Mouse (Mus musculus): ENCODE results near the gene Inpp4a. TPM values are rescaled to one million over a fixed set of nuclear protein-coding genes. Genes with fewer than 3 reads are reported as not detected.

Gene Inpp4a
- polyA plus RNA-seq, 1 experiment, result 11.4 TPM

GRCm38 (mm10) chr1:37317644-37318285, 18.1 kb downstream of the Inpp4a start:
- Histone ChIP-seq H3K4me1 (ENCODE audit: control insufficient read depth, insufficient read depth, low read length) (no peaks in the 10 kb centered on the region), H3K4me3 (ENCODE audit: insufficient read depth, low read length) (no peak overlapping the region), H3K27ac (ENCODE audit: insufficient read depth, low read length) (no peak overlapping the region)
- no peak for TF ChIP-seq POLR2A (IDR thresholded peaks at IDR 0.05; ENCODE audit: low read depth, low read length)
- no peak for TF ChIP-seq CTCF (IDR thresholded peaks at IDR 0.05; ENCODE audit: borderline replicate concordance, insufficient read depth, low read length)

GRCm38 (mm10) chr1:37318558-37318957, 18.9 kb downstream of the Inpp4a start:
- Histone ChIP-seq H3K4me3 (ENCODE audit: insufficient read depth, low read length) (no peak overlapping the region), H3K27ac (ENCODE audit: insufficient read depth, low read length) (no peak overlapping the region), H3K4me1 (ENCODE audit: control insufficient read depth, insufficient read depth, low read length) (no peaks in the 10 kb centered on the region)
- TF ChIP-seq CTCF (IDR thresholded peaks at IDR 0.05; ENCODE audit: borderline replicate concordance, insufficient read depth, low read length) (no peak), POLR2A (IDR thresholded peaks at IDR 0.05; ENCODE audit: low read depth, low read length) (no peak)

GRCm38 (mm10) chr1:37322690-37323089, 23.0 kb downstream of the Inpp4a start:
- TF ChIP-seq CTCF (IDR thresholded peaks at IDR 0.05; ENCODE audit: borderline replicate concordance, insufficient read depth, low read length) (no peak), POLR2A (IDR thresholded peaks at IDR 0.05; ENCODE audit: low read depth, low read length) (no peak)
- Histone ChIP-seq H3K4me3 (ENCODE audit: insufficient read depth, low read length) (no peak overlapping the region), H3K27ac (ENCODE audit: insufficient read depth, low read length) (no peak overlapping the region), H3K4me1 (ENCODE audit: control insufficient read depth, insufficient read depth, low read length) (no peaks in the 10 kb centered on the region)

GRCm38 (mm10) chr1:37323208-37323607, 23.5 kb downstream of the Inpp4a start:
- H3K4me3 ChIP-seq (ENCODE audit: insufficient read depth, low read length), result no peak overlapping the region
- no peaks in the 10 kb centered on the region for H3K4me1 ChIP-seq (ENCODE audit: control insufficient read depth, insufficient read depth, low read length)
- TF ChIP-seq POLR2A (IDR thresholded peaks at IDR 0.05; ENCODE audit: low read depth, low read length), result no peak
- TF ChIP-seq CTCF (IDR thresholded peaks at IDR 0.05; ENCODE audit: borderline replicate concordance, insufficient read depth, low read length), result no peak
- H3K27ac ChIP-seq (ENCODE audit: insufficient read depth, low read length), result no peak overlapping the region

GRCm38 (mm10) chr1:37324569-37324968, 24.9 kb downstream of the Inpp4a start:
- H3K4me3 ChIP-seq (ENCODE audit: insufficient read depth, low read length), result no peak overlapping the region
- no peak overlapping the region for H3K27ac ChIP-seq (ENCODE audit: insufficient read depth, low read length)
- no peaks in the 10 kb centered on the region for H3K4me1 ChIP-seq (ENCODE audit: control insufficient read depth, insufficient read depth, low read length)
- TF ChIP-seq CTCF (IDR thresholded peaks at IDR 0.05; ENCODE audit: borderline replicate concordance, insufficient read depth, low read length), result no peak

GRCm38 (mm10) chr1:37327311-37327710, 27.6 kb downstream of the Inpp4a start:
- H3K27ac ChIP-seq (ENCODE audit: insufficient read depth, low read length), result no peak overlapping the region
- H3K4me3 ChIP-seq (ENCODE audit: insufficient read depth, low read length), result no peak overlapping the region
- no peak for TF ChIP-seq POLR2A (IDR thresholded peaks at IDR 0.05; ENCODE audit: low read depth, low read length)
- TF ChIP-seq CTCF (IDR thresholded peaks at IDR 0.05; ENCODE audit: borderline replicate concordance, insufficient read depth, low read length), result no peak
- no peaks in the 10 kb centered on the region for H3K4me1 ChIP-seq (ENCODE audit: control insufficient read depth, insufficient read depth, low read length)

GRCm38 (mm10) chr1:37329132-37329531, 29.5 kb downstream of the Inpp4a start:
- Histone ChIP-seq H3K27ac (ENCODE audit: insufficient read depth, low read length) (no peak overlapping the region), H3K4me3 (ENCODE audit: insufficient read depth, low read length) (no peak overlapping the region), H3K4me1 (ENCODE audit: control insufficient read depth, insufficient read depth, low read length) (no peaks in the 10 kb centered on the region)
- TF ChIP-seq CTCF (IDR thresholded peaks at IDR 0.05; ENCODE audit: borderline replicate concordance, insufficient read depth, low read length) (no peak), POLR2A (IDR thresholded peaks at IDR 0.05; ENCODE audit: low read depth, low read length) (no peak)

- Histone ChIP-seq H3K4me3 (ENCODE audit: insufficient read depth, low read length) (no peak overlapping the region), H3K4me1 (ENCODE audit: control insufficient read depth, insufficient read depth, low read length) (no peaks in the 10 kb centered on the region), H3K27ac (ENCODE audit: insufficient read depth, low read length) (no peak overlapping the region)
- no peak for TF ChIP-seq POLR2A (IDR thresholded peaks at IDR 0.05; ENCODE audit: low read depth, low read length)
- no peak for TF ChIP-seq CTCF (IDR thresholded peaks at IDR 0.05; ENCODE audit: borderline replicate concordance, insufficient read depth, low read length)
Measured at GRCm38 (mm10) chr1:37329831-37330230, 30.2 kb downstream of the Inpp4a start.

- Histone ChIP-seq H3K4me3 (ENCODE audit: insufficient read depth, low read length) (no peak overlapping the region), H3K27ac (ENCODE audit: insufficient read depth, low read length) (no peak overlapping the region), H3K4me1 (ENCODE audit: control insufficient read depth, insufficient read depth, low read length) (no peaks in the 10 kb centered on the region)
- no peak for TF ChIP-seq POLR2A (IDR thresholded peaks at IDR 0.05; ENCODE audit: low read depth, low read length)
- TF ChIP-seq CTCF (IDR thresholded peaks at IDR 0.05; ENCODE audit: borderline replicate concordance, insufficient read depth, low read length), result no peak
Measured at GRCm38 (mm10) chr1:37332756-37333155, 33.1 kb downstream of the Inpp4a start.

- no peak overlapping the region for H3K27ac ChIP-seq (ENCODE audit: insufficient read depth, low read length)
- TF ChIP-seq POLR2A (IDR thresholded peaks at IDR 0.05; ENCODE audit: low read depth, low read length), result no peak
- no peak for TF ChIP-seq CTCF (IDR thresholded peaks at IDR 0.05; ENCODE audit: borderline replicate concordance, insufficient read depth, low read length)
- no peak overlapping the region for H3K4me3 ChIP-seq (ENCODE audit: insufficient read depth, low read length)
- no peaks in the 10 kb centered on the region for H3K4me1 ChIP-seq (ENCODE audit: control insufficient read depth, insufficient read depth, low read length)
Measured at GRCm38 (mm10) chr1:37333741-37334440, 34.2 kb downstream of the Inpp4a start.

Measured in embryonic fibroblast, embryonic 13.5 days (primary cell).